Mouse (Mus musculus): ENCODE measurements at regions not wholly inside any gene's neighbourhood (a gene's known extent, or its start where the extent isn't known, plus 50 kb on each side); places are given as distances from the start of the nearest gene placed in this dataset.
"Not testable (repeated sequence)": the region's sequence is repeated elsewhere in the genome, so short reads cannot be mapped to it uniquely, and the experiment has no call there.

- DNase-seq, result not testable (repeated sequence)
These were observed 235.4 kb upstream of the Cts3 start for GRCm38 (mm10) chr13:61805300-61805699.

DNA sequence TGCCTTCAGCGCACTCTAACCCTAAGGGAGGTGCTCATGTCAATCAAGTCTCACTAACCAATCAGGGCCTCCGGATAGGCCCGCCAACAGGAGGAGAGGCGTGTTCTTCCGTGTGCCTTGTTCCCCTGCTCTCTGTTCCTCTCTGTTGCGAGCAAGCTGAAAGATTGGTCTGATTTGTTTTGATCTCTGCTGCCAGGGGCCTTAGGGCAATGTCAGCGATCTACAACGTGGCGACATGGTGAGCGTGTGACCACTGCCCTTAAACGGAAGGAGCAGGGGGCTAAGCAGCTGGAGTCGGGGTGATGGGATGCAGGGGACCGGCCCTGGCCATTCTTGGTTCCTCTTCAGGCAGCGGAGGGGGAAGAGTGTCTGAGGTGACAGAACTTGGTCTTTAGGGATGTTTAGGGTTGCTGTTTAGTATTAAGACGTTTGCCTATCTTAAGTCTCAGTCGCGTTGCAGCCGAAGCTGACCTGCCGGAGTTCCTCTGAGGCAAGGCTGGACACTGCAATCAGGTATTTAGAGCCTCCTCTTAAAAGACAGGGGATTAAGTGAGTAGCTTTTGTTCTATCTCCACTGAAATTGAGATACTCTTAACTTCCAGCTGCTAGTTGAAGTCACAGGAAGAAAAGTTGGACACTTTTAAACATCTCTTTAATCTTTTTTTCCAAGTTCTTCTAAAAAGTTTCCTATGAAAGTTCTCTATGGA, 234.4 kb upstream of the Cts3 start:
- DNase-seq, result peak; percentile 51

GRCm38 (mm10) chr13:61803763-61804162, 233.8 kb upstream of the Cts3 start:
- DNase-seq, result not testable (repeated sequence)

DNA sequence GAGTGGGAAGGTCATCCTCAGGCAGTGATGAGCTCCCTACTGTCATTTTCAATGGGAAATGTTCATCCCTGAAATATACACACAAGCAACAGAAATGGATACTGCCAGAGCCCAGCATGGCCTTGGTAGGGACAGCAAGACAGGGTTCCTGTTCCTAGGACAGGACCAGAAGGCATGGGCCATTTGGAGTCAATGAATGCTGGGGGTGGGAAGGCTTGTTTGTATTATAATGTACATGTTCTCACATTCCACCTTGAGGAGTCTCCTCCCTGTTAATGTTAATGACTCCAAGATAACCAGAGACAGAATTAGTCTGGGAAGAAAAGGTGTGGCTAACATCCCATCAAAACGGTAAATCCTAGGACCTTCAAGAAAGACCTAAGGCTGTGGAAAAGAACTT, 193.5 kb upstream of the Cts3 start:
- not testable (repeated sequence) for DNase-seq

Measured in kidney, postnatal 14 days (tissue).